Mouse (Mus musculus) hindbrain, postnatal 0 days (tissue): ENCODE data around the gene Vsig4. TPM values are rescaled to one million over a fixed set of nuclear protein-coding genes. Genes with fewer than 3 reads are reported as not detected.

Experiments used
- ATAC-seq: fragments of 200-750 bp; cut with Nextera tagmentation; 2 replicates; pipeline ENCODE4 v1.8.0; 2017; ENCODE audit warnings: mild to moderate bottlenecking, moderate TSS enrichment, moderate library complexity
- DNase-seq: peaks from one replicate; pipeline ENCODE4 v3.0.0-alpha.2; 2015; ENCODE audit warnings: low spot score
- H3K27ac ChIP-seq: fragments of 300-500 bp; sonication (generic); 2 replicates; pipeline ENCODE4 v1.5.1; 2014; ENCODE audit warnings: mild to moderate bottlenecking
- H3K27me3 ChIP-seq: fragments of 300-500 bp; sonication (generic); 2 replicates; pipeline ENCODE4 v1.6.1; 2014; ENCODE audit warnings: low read length, mixed read lengths; ENCODE audit not compliant: insufficient read depth
- H3K36me3 ChIP-seq: fragments of 300-500 bp; sonication (generic); 2 replicates; pipeline ENCODE4 v1.6.1; 2014; ENCODE audit warnings: low read length, mixed read lengths; ENCODE audit not compliant: insufficient read depth
- H3K4me1 ChIP-seq: fragments of 300-500 bp; sonication (generic); 2 replicates; pipeline ENCODE4 v1.6.1; 2014; ENCODE audit warnings: antibody characterized with exemption, low read length, mixed read lengths; ENCODE audit not compliant: insufficient read depth
- H3K4me2 ChIP-seq: fragments of 300-500 bp; sonication (generic); 2 replicates; pipeline ENCODE4 v1.6.1; 2014; ENCODE audit warnings: low read depth, mild to moderate bottlenecking, low read length, moderate library complexity, mixed read lengths
- H3K4me3 ChIP-seq: fragments of 300-500 bp; sonication (generic); 2 replicates; pipeline ENCODE4 v1.5.1; 2014; ENCODE audit warnings: low read length
- H3K9ac ChIP-seq: fragments of 300-500 bp; sonication (generic); replicated peaks from 2 replicates; pipeline ENCODE4 v1.6.1; 2014; ENCODE audit warnings: mild to moderate bottlenecking, low read length, moderate library complexity, mixed read lengths
- H3K9me3 ChIP-seq: fragments of 300-500 bp; sonication (generic); 2 replicates; pipeline ENCODE4 v1.6.1; 2016; ENCODE audit warnings: low read length, mixed read lengths
- CTCF ChIP-seq: IDR thresholded peaks from 2 replicates; pipeline ENCODE4 v1.5.1; 2016; ENCODE audit warnings: antibody characterized with exemption, control low read depth, low read depth
- WGBS: fragments of 180-500 bp; shearing (Covaris S2); extraction: QIAGEN DNeasy Blood & Tissue Kit; methylation state at CpG from one replicate; pipeline ENCODE4 v1.1.7; 2014; 5-methylcytosine and 5-hydroxymethylcytosine counted together
- polyA plus RNA-seq: library from polyadenylated mRNA; unstranded; fragments of >200 nt; fragmentation: Nextera tagmentation; extraction: Ambion mirVana; gene quantifications from 2 replicates; pipeline ENCODE4 v1.2.1, GENCODE M21; 2015
- total RNA-seq: library from RNA; depleted of rRNA; stranded (reverse); fragments of >200 nt; gene quantifications from 2 replicates; pipeline ENCODE4 v1.2.3, GENCODE M21; 2014; rRNA removed

Vsig4 gene
- total RNA-seq (not detected in 2 replicates), polyA plus RNA-seq (not detected in 2 replicates)

GRCm38 (mm10) chrX:96293338-96293737 lies at the start of gene Vsig4:
Vsig4 (minus strand) TSS chrX:96293438.
- WGBS, result 88% methylated on average over 3 of the region's 3 CpGs
- Histone ChIP-seq H3K4me3 (no peak within 1 kb of the TSS), H3K4me2 (no peak within 1 kb of the TSS), H3K9me3 (no peaks in the 10 kb centered on the region), H3K9ac (no peak within 1 kb of the TSS), H3K36me3 (no peaks in the 10 kb centered on the region), H3K27ac (no peak within 1 kb of the TSS), H3K4me1 (no peaks in the 10 kb centered on the region), H3K27me3 (no peaks in the 10 kb centered on the region)
- ATAC-seq (no peak), DNase-seq (no peak)
- TF ChIP-seq CTCF, result no peak

- no peak overlapping the region for H3K4me2 ChIP-seq
- H3K4me1 ChIP-seq, result no peaks in the 10 kb centered on the region
- ATAC-seq (no peak), DNase-seq (no peak)
- TF ChIP-seq CTCF, result no peak
- no peak overlapping the region for H3K9ac ChIP-seq
- no peaks in the 10 kb centered on the region for H3K9me3 ChIP-seq
- H3K4me3 ChIP-seq, result no peak overlapping the region
- no peaks in the 10 kb centered on the region for H3K36me3 ChIP-seq
- H3K27me3 ChIP-seq, result no peaks in the 10 kb centered on the region
- 66% methylated on average over 2 of the region's 2 CpGs for WGBS
- no peak overlapping the region for H3K27ac ChIP-seq
Measured at GRCm38 (mm10) chrX:96339108-96339507, 45.9 kb upstream of the Vsig4 start.

GRCm38 (mm10) chrX:96329764-96330163 lies 36.5 kb upstream of the Vsig4 start:
- Histone ChIP-seq H3K27me3 (no peaks in the 10 kb centered on the region), H3K36me3 (no peaks in the 10 kb centered on the region), H3K4me1 (no peaks in the 10 kb centered on the region), H3K4me2 (no peak overlapping the region), H3K27ac (no peak overlapping the region), H3K9me3 (no peaks in the 10 kb centered on the region), H3K4me3 (no peak overlapping the region), H3K9ac (no peak overlapping the region)
- DNase-seq (peak; percentile 2), ATAC-seq (no peak)
- no peak for TF ChIP-seq CTCF
- 53% methylated on average over 4 of the region's 4 CpGs for WGBS

DNA sequence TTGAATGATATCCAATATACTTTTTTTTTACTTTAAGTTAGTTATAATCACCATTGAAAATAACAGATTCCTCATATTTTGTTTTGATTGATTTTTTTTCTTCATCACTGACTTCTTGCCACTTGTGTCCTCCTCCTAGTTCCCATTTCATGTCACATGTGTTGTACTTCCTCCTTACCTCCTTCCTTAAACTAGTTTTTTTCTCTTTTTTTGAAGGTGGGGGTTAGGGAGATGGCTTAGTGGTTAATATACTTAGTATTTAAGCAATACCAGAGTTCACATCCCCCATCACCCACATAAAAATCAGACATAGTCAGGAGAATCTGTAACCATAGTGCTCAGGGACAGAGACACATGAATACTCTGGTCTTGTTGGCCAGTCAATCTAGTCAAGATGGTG lies 36.7 kb downstream of the Vsig4 start:
- TF ChIP-seq CTCF, result no peak
- Histone ChIP-seq H3K9me3 (no peaks in the 10 kb centered on the region), H3K27ac (no peak overlapping the region), H3K36me3 (no peaks in the 10 kb centered on the region), H3K4me1 (no peaks in the 10 kb centered on the region), H3K27me3 (no peaks in the 10 kb centered on the region), H3K4me3 (no peak overlapping the region), H3K4me2 (no peak overlapping the region), H3K9ac (no peak overlapping the region)
- ATAC-seq (no peak), DNase-seq (no peak)

- H3K4me2 ChIP-seq, result no peak overlapping the region
- H3K9me3 ChIP-seq, result no peaks in the 10 kb centered on the region
- H3K4me3 ChIP-seq, result no peak overlapping the region
- DNase-seq (no peak), ATAC-seq (no peak)
- no peak for TF ChIP-seq CTCF
- H3K4me1 ChIP-seq, result no peaks in the 10 kb centered on the region
- no peaks in the 10 kb centered on the region for H3K27me3 ChIP-seq
- WGBS, result 60% methylated on average over 2 of the region's 2 CpGs
- no peak overlapping the region for H3K27ac ChIP-seq
- no peak overlapping the region for H3K9ac ChIP-seq
- H3K36me3 ChIP-seq, result no peaks in the 10 kb centered on the region
Measured at GRCm38 (mm10) chrX:96239644-96240043, 53.6 kb downstream of the Vsig4 start.

- 90% methylated on average over 1 of the region's 1 CpGs for WGBS
- DNase-seq, result no peak
- ATAC-seq, result no peak
- Histone ChIP-seq H3K4me1 (no peaks in the 10 kb centered on the region), H3K9ac (no peak overlapping the region), H3K27me3 (no peaks in the 10 kb centered on the region), H3K4me3 (no peak overlapping the region), H3K36me3 (no peaks in the 10 kb centered on the region), H3K4me2 (no peak overlapping the region), H3K9me3 (no peaks in the 10 kb centered on the region), H3K27ac (no peak overlapping the region)
- no peak for TF ChIP-seq CTCF
Measured at GRCm38 (mm10) chrX:96239037-96239436, 54.2 kb downstream of the Vsig4 start.

- 84% methylated on average over 1 of the region's 1 CpGs for whole genome bisulfite sequencing
- ATAC-seq, result no peak
- H3K4me1 ChIP-seq, result no peaks in the 10 kb centered on the region
Measured at GRCm38 (mm10) chrX:96235775-96236174, 57.5 kb downstream of the Vsig4 start.

More at GRCm38 (mm10) chrX:96235775-96236174, 57.5 kb downstream of the Vsig4 start:
- no peaks in the 10 kb centered on the region for H3K9me3 ChIP-seq
- no peak overlapping the region for H3K27ac ChIP-seq
- H3K4me3 ChIP-seq, result no peak overlapping the region
- no peak for TF ChIP-seq CTCF
- no peak overlapping the region for H3K9ac ChIP-seq
- H3K4me2 ChIP-seq, result no peak overlapping the region
- DNase-seq, result no peak
- H3K36me3 ChIP-seq, result no peaks in the 10 kb centered on the region
- H3K27me3 ChIP-seq, result no peaks in the 10 kb centered on the region
